Mouse (Mus musculus) forebrain, embryonic 11.5 days (tissue): ENCODE data around the gene Adm2. TPM values are rescaled to one million over a fixed set of nuclear protein-coding genes. Genes with fewer than 3 reads are reported as not detected.

Experiments
- ATAC-seq: fragments of 200-750 bp; cut with Nextera tagmentation; replicated peaks from 2 replicates; pipeline ENCODE4 v1.8.0; 2017; ENCODE audit warnings: moderate TSS enrichment; ENCODE audit not compliant: low FRiP score
- DNase-seq: peaks from one replicate; pipeline ENCODE4 v3.0.0-alpha.2; 2017; ENCODE audit warnings: low spot score
- H3K27ac ChIP-seq: fragments of 300-500 bp; sonication (generic); 2 replicates; pipeline ENCODE4 v1.5.1; 2014; ENCODE audit warnings: low read depth, low read length
- H3K27me3 ChIP-seq: fragments of 300-500 bp; sonication (generic); 2 replicates; pipeline ENCODE4 v1.6.1; 2014; ENCODE audit warnings: mild to moderate bottlenecking, low read length, mixed read lengths; ENCODE audit not compliant: control insufficient read depth, insufficient read depth
- H3K36me3 ChIP-seq: fragments of 300-500 bp; sonication (generic); 2 replicates; pipeline ENCODE4 v1.6.1; 2014; ENCODE audit warnings: mild to moderate bottlenecking, low read length, moderate library complexity, mixed read lengths; ENCODE audit not compliant: control insufficient read depth, insufficient read depth
- H3K4me1 ChIP-seq: fragments of 300-500 bp; sonication (generic); replicated peaks from 2 replicates; pipeline ENCODE4 v1.6.1; 2014; ENCODE audit warnings: low read length, mixed read lengths; ENCODE audit not compliant: control insufficient read depth, insufficient read depth
- H3K4me2 ChIP-seq: fragments of 300-500 bp; sonication (generic); 2 replicates; pipeline ENCODE4 v1.6.1; 2014; ENCODE audit warnings: low read depth, mild to moderate bottlenecking, low read length, moderate library complexity, mixed read lengths; ENCODE audit not compliant: severe bottlenecking
- H3K4me3 ChIP-seq: fragments of 300-500 bp; sonication (generic); 2 replicates; pipeline ENCODE4 v1.5.1; 2014; ENCODE audit warnings: low read depth, low read length
- H3K9ac ChIP-seq: fragments of 300-500 bp; sonication (generic); 2 replicates; pipeline ENCODE4 v1.6.1; 2014; ENCODE audit warnings: low read length
- H3K9me3 ChIP-seq: fragments of 300-500 bp; sonication (generic); 2 replicates; pipeline ENCODE4 v1.6.1; 2016; ENCODE audit warnings: low read length, mixed read lengths; ENCODE audit not compliant: control insufficient read depth
- WGBS: fragments of 180-500 bp; shearing (Covaris S2); extraction: QIAGEN DNeasy Blood & Tissue Kit; methylation state at CpG from one replicate; pipeline ENCODE4 v1.1.7; 2014; 5-methylcytosine and 5-hydroxymethylcytosine counted together
- polyA plus RNA-seq: library from polyadenylated mRNA; unstranded; fragments of >200 nt; fragmentation: Nextera tagmentation; extraction: Ambion mirVana; gene quantifications from 2 replicates; pipeline ENCODE4 v1.2.1, GENCODE M21; 2014

Adm2 gene
- polyA plus RNA-seq, 1 experiment from 2014 or later: 0.15 TPM

GRCm38 (mm10) chr15:89336422-89336821 is 13.9 kb downstream of the Adm2 start:
- H3K9me3 ChIP-seq: no peaks in the 10 kb centered on the region
- H3K4me3 ChIP-seq: no peak overlapping the region
- no peak overlapping the region for H3K4me2 ChIP-seq
- no peak overlapping the region for H3K27ac ChIP-seq
- no peak for ATAC-seq
- no peaks in the 10 kb centered on the region for H3K27me3 ChIP-seq
- no peak for DNase-seq
- WGBS: 83% methylated on average over 14 of the region's 14 CpGs
- no peaks in the 10 kb centered on the region for H3K36me3 ChIP-seq
- H3K9ac ChIP-seq: no peak overlapping the region
- no peaks in the 10 kb centered on the region for H3K4me1 ChIP-seq

DNA sequence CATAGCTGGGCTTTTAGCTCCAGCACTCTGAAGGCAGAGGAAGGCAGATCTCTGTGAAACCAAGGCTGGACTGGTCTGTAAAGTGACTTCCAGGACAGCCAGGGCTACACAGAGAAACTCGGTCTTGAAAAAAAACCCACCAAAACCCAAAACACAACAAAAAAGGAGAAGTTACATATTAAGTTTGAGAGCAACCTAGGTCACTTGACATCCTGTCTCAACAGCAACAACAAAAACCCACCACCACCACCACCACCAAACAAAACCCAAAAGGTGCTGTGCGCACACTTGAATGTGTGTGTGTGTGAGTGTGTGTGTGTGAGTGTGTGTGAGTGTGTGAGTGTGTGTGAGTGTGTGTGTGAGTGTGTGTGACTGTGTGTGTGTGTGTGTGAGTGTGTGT is 17.2 kb downstream of the Adm2 start:
- ATAC-seq: no peak
- no peaks in the 10 kb centered on the region for H3K27me3 ChIP-seq

DNA sequence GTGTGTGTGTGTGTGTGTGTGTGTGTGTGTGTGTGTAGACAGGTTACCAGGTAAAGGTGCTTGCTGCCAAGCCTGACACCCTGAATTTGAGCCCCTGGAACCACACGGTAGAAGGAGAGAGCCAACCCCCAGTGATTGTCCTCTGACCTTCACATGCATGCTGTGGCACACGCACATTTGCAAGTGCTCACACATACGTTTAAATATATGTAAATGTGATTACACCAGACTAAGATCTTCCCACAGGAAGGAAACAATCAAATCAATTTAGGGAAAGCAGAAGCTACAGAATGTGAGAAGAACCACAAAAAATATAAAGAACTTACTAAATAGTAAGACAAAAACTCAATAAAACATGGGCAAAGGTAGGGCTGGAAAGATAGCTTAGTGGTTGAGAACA is 17.6 kb downstream of the Adm2 start:
- 86% methylated on average over 3 of the region's 3 CpGs for WGBS
- no peaks in the 10 kb centered on the region for H3K4me1 ChIP-seq
- ATAC-seq (no peak), DNase-seq (no peak)
- H3K36me3 ChIP-seq: no peaks in the 10 kb centered on the region
- no peak overlapping the region for H3K4me2 ChIP-seq
- no peaks in the 10 kb centered on the region for H3K27me3 ChIP-seq
- H3K4me3 ChIP-seq: no peak overlapping the region
- no peak overlapping the region for H3K27ac ChIP-seq
- no peaks in the 10 kb centered on the region for H3K9me3 ChIP-seq
- no peak overlapping the region for H3K9ac ChIP-seq

More for the DNA sequence above, 17.2 kb downstream of the Adm2 start:
- no peaks in the 10 kb centered on the region for H3K9me3 ChIP-seq
- no peaks in the 10 kb centered on the region for H3K36me3 ChIP-seq
- H3K9ac ChIP-seq: no peak overlapping the region
- H3K4me1 ChIP-seq: no peaks in the 10 kb centered on the region
- no peak for DNase-seq
- no peak overlapping the region for H3K27ac ChIP-seq
- no peak overlapping the region for H3K4me3 ChIP-seq
- H3K4me2 ChIP-seq: no peak overlapping the region
- 91% methylated on average over 2 of the region's 2 CpGs for WGBS

DNA sequence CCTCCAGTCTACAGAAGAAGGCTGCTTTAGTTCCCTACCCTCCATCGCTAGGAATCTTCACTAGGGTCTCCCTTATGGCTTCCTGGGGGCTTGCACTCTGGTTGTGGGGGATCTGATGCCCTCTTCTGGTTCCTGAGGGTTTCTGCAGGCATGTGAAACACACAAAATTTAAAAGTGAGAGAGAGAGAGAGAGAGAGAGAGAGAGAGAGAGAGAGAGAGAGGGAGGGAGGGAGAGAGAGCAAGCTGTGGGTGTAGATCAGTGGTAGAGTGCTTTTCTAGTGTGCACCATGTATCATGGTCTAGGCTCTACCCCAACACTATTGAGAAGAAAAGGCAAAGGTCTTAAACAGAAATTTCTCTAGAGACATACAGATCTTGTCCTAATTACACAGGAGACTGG is 19.2 kb downstream of the Adm2 start:
- H3K27ac ChIP-seq: no peak overlapping the region
- H3K4me1 ChIP-seq: no peaks in the 10 kb centered on the region
- DNase-seq (no peak), ATAC-seq (no peak)
- H3K27me3 ChIP-seq: no peaks in the 10 kb centered on the region
- H3K4me3 ChIP-seq: no peak overlapping the region
- WGBS: 75% methylated on average over 1 of the region's 1 CpGs
- no peak overlapping the region for H3K9ac ChIP-seq
- no peaks in the 10 kb centered on the region for H3K9me3 ChIP-seq
- H3K36me3 ChIP-seq: no peaks in the 10 kb centered on the region
- H3K4me2 ChIP-seq: no peak overlapping the region

GRCm38 (mm10) chr15:89343325-89343724 is 20.8 kb downstream of the Adm2 start:
- no peak overlapping the region for H3K27ac ChIP-seq
- DNase-seq (no peak), ATAC-seq (no peak)
- H3K9me3 ChIP-seq: no peaks in the 10 kb centered on the region
- no peak overlapping the region for H3K4me2 ChIP-seq
- H3K4me3 ChIP-seq: no peak overlapping the region
- H3K27me3 ChIP-seq: no peaks in the 10 kb centered on the region
- H3K36me3 ChIP-seq: no peaks in the 10 kb centered on the region
- no peak overlapping the region for H3K9ac ChIP-seq
- H3K4me1 ChIP-seq: no peaks in the 10 kb centered on the region
- 92% methylated on average over 3 of the region's 3 CpGs for WGBS

GRCm38 (mm10) chr15:89350447-89350846 is 27.9 kb downstream of the Adm2 start:
- Histone ChIP-seq H3K27me3 (no peaks in the 10 kb centered on the region), H3K4me2 (no peak overlapping the region), H3K27ac (no peak overlapping the region), H3K9me3 (no peaks in the 10 kb centered on the region), H3K9ac (no peak overlapping the region), H3K4me1 (peaks cover 8% of the 10 kb centered on the region; the same call in 1 of the 2 replicates), H3K36me3 (peaks cover 12% of the 10 kb centered on the region), H3K4me3 (no peak overlapping the region)
- WGBS: 91% methylated on average over 5 of the region's 5 CpGs
- no peak for ATAC-seq
- peak; percentile 23 for DNase-seq

DNA sequence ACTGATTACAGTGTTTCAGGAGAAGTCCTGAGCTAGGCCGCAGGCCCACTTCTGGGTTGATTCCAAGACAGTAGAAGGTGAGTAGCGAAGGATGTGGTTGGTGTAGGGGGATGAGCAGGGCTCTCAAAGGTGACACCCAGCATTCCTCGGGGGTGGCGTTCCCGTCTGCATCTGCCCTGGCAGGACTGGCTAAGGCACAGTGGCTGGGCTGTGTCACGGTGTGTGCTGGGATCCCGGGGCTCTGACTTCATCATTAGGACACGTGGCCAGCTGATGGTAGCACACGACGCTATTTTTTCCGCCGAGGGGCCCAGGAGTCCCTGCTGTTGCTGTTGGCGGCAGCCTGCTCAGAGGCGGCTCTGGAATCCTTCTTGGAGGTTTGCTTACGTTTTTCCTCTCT is 28.8 kb downstream of the Adm2 start:
- no peak overlapping the region for H3K4me3 ChIP-seq
- H3K27me3 ChIP-seq: no peaks in the 10 kb centered on the region
- H3K27ac ChIP-seq: no peak overlapping the region
- H3K36me3 ChIP-seq: peaks cover 12% of the 10 kb centered on the region
- ATAC-seq: no peak
- H3K4me1 ChIP-seq: peaks cover 8% of the 10 kb centered on the region; the same call in 1 of the 2 replicates
- no peaks in the 10 kb centered on the region for H3K9me3 ChIP-seq
- H3K9ac ChIP-seq: no peak overlapping the region
- peak; percentile 46 for DNase-seq
- WGBS: 90% methylated on average over 15 of the region's 15 CpGs
- no peak overlapping the region for H3K4me2 ChIP-seq

- Histone ChIP-seq H3K4me1 (peaks cover 10% of the 10 kb centered on the region; the same call in 1 of the 2 replicates), H3K27me3 (no peaks in the 10 kb centered on the region), H3K4me3 (no peak overlapping the region), H3K4me2 (no peak overlapping the region), H3K9me3 (no peaks in the 10 kb centered on the region), H3K36me3 (peaks cover 12% of the 10 kb centered on the region), H3K9ac (no peak overlapping the region), H3K27ac (no peak overlapping the region)
- ATAC-seq (no peak), DNase-seq (peak; percentile 44)
- WGBS: 92% methylated on average over 14 of the region's 14 CpGs
Observed at GRCm38 (mm10) chr15:89352054-89352453, 29.5 kb downstream of the Adm2 start.

GRCm38 (mm10) chr15:89352795-89353194 is 30.3 kb downstream of the Adm2 start:
- Histone ChIP-seq H3K36me3 (peaks cover 12% of the 10 kb centered on the region), H3K27ac (no peak overlapping the region), H3K4me1 (peaks cover 12% of the 10 kb centered on the region), H3K27me3 (no peaks in the 10 kb centered on the region), H3K9ac (no peak overlapping the region), H3K4me3 (no peak overlapping the region), H3K9me3 (no peaks in the 10 kb centered on the region), H3K4me2 (no peak overlapping the region)
- WGBS: 94% methylated on average over 12 of the region's 12 CpGs
- ATAC-seq: no peak
- DNase-seq: peak; percentile 48
